Mouse (Mus musculus) effector memory CD4-positive, alpha-beta T cell, adult 5 months (primary cell): ENCODE results near the gene Agrn. TPM values are rescaled to one million over a fixed set of nuclear protein-coding genes. Genes with fewer than 3 reads are reported as not detected.

Experiments used
- polyA plus RNA-seq: library from polyadenylated mRNA; unstranded; fragments of 100-300 nt; shearing (Covaris generic); gene quantifications from one replicate; pipeline ENCODE4 v1.2.1, GENCODE M21; 2017

Gene Agrn
- polyA plus RNA-seq, result 3.6 TPM

DNA sequence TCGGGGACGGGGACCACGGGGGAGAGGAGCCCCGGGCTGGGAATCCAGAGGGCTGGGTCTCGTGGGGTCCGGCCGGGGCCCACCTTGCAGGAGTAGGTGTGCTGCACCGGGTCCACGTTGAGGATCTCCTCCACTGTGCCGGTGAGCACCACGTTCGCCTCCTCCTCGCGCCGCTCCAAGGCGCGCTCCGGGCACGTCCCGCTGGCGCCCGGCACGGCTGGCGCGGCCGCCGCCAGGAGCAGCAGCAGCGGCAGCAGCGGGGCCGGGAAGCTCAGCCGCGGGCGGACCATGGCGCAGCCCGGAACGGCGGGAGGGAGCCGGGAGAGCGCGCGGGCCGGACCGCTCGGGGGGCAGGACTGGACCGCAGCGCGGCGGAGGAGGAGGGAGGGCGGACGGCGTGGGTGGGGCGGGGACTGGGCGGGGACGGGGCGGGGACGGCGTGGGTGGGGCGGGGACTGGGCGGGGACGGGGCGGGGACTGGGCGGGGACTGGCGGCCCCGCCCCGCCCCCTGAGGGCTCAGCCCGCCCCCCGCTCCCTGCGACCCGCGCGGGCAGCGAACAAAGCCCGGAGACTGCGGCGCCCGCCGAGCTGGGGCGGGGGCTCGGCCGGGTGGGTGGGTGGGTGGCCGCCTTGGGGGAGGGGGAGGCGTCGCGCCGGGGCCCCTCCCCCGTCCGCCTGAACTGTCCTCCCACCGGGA is at the start of gene Agrn:
Gene Agrn (minus strand): TSS at position 358 of the 698 bp plus-strand sequence.

DNA sequence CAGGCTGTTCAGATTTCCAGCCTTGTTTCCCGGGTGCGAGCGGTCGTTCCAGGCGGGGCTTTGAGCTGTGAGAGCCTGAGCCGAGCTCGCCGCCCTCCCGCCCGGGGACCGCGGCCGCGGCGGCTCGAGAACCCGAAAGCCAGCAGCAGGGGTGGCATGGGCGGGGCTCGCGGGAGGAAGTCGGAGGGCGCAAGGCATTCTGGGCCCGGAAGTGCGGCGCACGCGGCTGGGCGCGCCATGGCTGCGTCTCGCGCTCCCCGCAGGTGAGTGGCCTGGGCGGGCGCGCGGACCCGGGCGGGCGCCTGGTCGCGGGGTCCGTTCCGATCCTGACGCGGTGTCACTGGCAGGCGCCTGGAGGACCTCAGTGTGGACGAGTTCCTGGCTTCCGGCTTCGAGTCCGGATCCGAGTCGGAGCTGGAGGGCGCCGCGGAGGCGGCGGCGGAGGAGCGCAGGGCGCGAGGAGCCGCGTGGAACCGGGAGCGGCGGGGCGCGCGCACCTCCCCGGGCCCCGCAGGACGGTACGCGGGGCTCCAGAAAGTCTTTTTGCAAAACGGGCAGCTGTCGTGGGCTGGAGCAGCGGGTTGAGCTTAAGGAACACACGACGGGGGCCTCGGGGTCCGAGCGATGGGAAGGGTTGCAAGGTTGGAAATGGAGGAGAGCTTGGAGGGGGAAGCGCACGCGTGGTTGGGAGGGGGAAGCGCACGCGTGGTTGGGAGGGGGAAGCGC is 38.7 kb upstream of the Agrn start, which contains the start of gene Noc2l:
Gene Noc2l (plus strand): TSS at position 203 of the 726 bp plus-strand sequence.

DNA sequence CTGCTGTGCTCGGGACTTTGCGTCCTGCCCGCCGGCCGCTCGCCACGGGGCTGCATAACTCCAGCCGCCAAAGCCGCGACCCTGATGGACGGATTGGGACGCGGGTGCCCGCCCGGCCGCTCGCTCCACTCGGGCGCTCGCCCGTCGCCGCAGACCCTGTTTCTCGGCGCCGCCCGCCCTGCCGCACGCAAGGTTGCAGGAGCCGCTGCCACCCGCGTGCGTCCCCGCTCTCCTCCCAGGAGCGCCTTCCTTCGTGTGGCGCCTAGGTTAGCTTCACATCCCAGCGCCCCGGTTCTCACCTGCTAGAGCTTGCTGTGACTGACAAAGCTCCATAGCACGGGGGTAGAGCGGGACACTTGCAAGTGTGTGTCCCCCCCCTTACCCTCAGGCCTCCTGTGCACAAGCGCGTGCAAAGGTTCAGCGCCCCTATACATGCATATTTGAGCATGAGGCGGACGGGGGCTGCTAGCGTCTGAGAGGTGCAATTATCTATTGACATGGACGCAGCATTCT is 37.5 kb upstream of the Agrn start, which contains the start of gene Plekhn1:
Gene Plekhn1 (minus strand): TSS at position 157 of the 513 bp plus-strand sequence.

DNA sequence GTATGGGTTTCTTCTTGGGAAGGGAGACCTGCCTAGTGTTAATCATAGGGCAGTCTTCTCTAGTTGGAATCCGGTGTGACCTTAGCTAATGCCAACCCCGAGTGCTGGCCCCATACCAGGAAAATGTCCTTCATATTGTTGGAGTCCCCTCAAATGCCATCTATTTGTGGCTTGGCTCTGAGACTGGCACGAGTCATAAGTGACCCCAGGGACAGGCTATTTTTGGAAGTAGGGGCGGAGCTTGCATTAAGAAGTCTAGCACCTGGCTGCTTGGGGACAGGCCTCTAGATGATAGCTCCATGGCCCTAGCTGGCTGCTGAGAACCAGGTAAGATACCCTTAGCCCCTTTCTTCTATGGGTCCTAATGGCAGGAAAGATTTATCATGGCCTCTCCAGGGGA is 18.4 kb upstream of the Agrn start, which contains the start of gene Perm1:
Gene Perm1 (plus strand): TSS at position 220 of the 400 bp plus-strand sequence.

DNA sequence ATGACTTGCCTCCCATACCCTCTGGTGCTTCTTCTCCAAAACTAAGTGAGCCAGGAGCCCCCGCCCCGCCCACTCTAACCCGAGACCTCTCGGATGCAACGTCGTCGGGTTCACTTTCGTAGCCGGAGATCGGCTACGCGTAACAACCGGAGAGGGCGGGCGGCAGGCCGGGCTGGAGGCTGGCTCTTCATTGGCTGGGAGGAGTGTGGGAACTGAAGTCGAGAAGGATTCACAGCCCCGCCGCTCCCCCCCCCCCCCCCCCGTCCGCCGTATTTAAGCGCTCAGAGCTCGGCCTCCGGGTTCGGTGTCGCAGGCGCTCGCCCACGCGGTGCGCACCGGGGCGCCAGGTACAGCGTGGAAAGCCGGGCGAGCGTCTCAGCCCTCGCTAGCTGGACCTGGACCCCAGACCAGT is 5.7 kb upstream of the Agrn start, which contains the start of gene AW011738:
Gene AW011738 (plus strand): TSS at position 304 of the 412 bp plus-strand sequence.

DNA sequence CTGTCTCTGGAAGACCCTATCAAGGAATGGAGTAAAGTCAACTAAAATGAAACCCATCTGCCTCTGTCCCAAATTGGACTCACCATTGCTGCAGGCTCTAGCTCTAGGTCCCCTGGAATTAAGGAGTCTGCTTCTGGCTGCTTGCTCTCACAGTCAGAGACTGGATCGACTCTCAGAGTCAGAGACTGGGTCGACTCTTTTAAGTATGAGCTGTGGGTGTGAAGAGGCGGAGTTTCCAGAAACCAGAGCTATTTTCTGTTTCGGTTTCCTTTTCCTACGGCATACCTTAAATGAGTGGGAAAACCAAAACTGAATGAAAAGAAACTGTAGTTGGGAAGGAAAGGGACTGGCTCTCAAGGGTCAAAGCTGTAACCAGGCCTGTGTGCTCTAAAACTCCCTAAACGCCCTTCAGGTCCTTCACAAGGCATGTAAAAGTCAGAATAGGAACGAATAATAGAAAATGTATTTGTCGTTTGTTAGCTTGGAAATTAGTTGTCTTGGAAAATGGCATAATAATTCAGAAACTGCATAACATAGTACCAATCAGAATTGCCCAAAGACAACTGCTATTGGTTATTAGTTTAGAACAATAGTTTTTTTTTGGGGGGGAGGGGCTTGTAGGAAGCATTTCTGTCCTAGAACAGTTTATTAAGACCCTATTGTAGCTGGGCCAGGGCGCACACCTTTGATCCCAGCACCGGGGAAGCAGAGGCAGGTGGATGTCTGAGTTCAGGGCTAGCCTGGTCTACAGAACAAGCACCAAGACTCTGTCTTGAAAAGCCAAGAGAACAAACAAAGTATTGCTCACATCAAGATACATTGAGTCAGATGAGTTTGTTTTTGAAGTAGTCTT is 3.6 kb upstream of the Agrn start, which contains the start of gene Isg15:
Gene Isg15 (minus strand): TSS at position 196 of the 853 bp plus-strand sequence.

DNA sequence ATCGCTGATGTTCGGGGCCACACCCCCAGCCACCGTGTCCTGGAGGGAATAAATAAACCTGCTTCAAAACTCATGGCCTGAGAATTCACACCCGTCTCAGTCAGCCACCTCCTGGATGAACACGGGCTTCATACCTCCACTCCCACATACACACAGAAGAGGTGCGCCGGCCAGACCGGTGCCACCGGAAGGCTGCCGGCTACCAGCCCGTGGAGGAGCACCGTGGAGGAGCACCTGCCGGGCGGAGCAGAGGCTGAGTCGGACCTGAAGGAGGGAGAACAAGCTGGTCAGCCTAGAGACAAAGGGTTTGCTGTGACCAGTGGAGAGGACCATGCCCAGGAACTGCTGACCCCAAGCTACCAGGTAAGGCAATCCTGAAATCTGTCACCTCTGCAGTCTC is 66.9 kb downstream of the Agrn start, which contains the start of gene Rnf223:
Gene Rnf223 (plus strand): TSS at position 78 of the 400 bp plus-strand sequence.

Other genes starting within 250 kb of the Agrn start
- gene C1qtnf12, start 235.2 kb downstream of the Agrn start, polyA plus RNA-seq, result 4.2 TPM
- 7.5 TPM for gene B3galt6, start 204.8 kb downstream of the Agrn start, polyA plus RNA-seq
- 443 TPM for gene Sdf4, start 204.6 kb downstream of the Agrn start, polyA plus RNA-seq
- gene Tnfrsf4, start 183.6 kb downstream of the Agrn start, polyA plus RNA-seq, result 675 TPM
- gene Tnfrsf18, start 171.3 kb downstream of the Agrn start, polyA plus RNA-seq, result 435 TPM
- 0.27 TPM for gene Ttll10, start 138.1 kb downstream of the Agrn start, polyA plus RNA-seq
- 26.8 TPM for gene 9430015G10Rik, start 87.5 kb downstream of the Agrn start, polyA plus RNA-seq
- gene Rnf223, start 67.0 kb downstream of the Agrn start, polyA plus RNA-seq, result not detected
- 195 TPM for gene Isg15, start 3.3 kb upstream of the Agrn start, polyA plus RNA-seq
- 131 TPM for gene AW011738, start 5.8 kb upstream of the Agrn start, polyA plus RNA-seq
- gene Perm1, start 18.4 kb upstream of the Agrn start, polyA plus RNA-seq, result 1.4 TPM
- gene Plekhn1, start 37.4 kb upstream of the Agrn start, polyA plus RNA-seq, result 35.3 TPM
- gene Noc2l, start 38.5 kb upstream of the Agrn start, polyA plus RNA-seq, result 172 TPM
- 17.0 TPM for gene Samd11, start 58.2 kb upstream of the Agrn start, polyA plus RNA-seq
- not detected for gene Vmn2r-ps159, start 133.6 kb upstream of the Agrn start, polyA plus RNA-seq